Mouse (Mus musculus): ENCODE results near the gene Thra.
"Not testable (repeated sequence)": the region's sequence is repeated elsewhere in the genome, so short reads cannot be mapped to it uniquely, and the experiment has no call there.

Thra gene

GRCm38 (mm10) chr11:98740393-98741050, at the start of gene Thra:
TSS of gene Thra (plus strand) at chr11:98740638.
- no peak for DNase-seq (ENCODE audit: low read depth, low spot score)

- no peak for DNase-seq (ENCODE audit: low read depth, low spot score)
These were observed 47.2 kb upstream of the Thra start for GRCm38 (mm10) chr11:98693201-98693600.

- no peak for DNase-seq (ENCODE audit: low read depth, low spot score)
These were observed 46.7 kb upstream of the Thra start for GRCm38 (mm10) chr11:98693746-98694145.

- no peak for DNase-seq (ENCODE audit: low read depth, low spot score)
These were observed 46.1 kb upstream of the Thra start for GRCm38 (mm10) chr11:98694301-98694700.

GRCm38 (mm10) chr11:98695408-98695807, 45.0 kb upstream of the Thra start:
- DNase-seq (ENCODE audit: low read depth, low spot score) = no peak

GRCm38 (mm10) chr11:98696454-98697216, 43.8 kb upstream of the Thra start:
- DNase-seq (ENCODE audit: low read depth, low spot score) = no peak

- no peak for DNase-seq (ENCODE audit: low read depth, low spot score)
These were observed 43.2 kb upstream of the Thra start for GRCm38 (mm10) chr11:98697225-98697624.

GRCm38 (mm10) chr11:98698849-98699640, 41.4 kb upstream of the Thra start:
- DNase-seq (ENCODE audit: low read depth, low spot score) = no peak

GRCm38 (mm10) chr11:98699911-98700310, 40.5 kb upstream of the Thra start:
- peak; percentile 45 for DNase-seq (ENCODE audit: low read depth, low spot score)

- DNase-seq (ENCODE audit: low read depth, low spot score) = no peak
These were observed 39.2 kb upstream of the Thra start, which contains the start of gene Csf3 for GRCm38 (mm10) chr11:98701213-98701670. TSS of gene Csf3 (plus strand) at chr11:98701263.

- no peak for DNase-seq (ENCODE audit: low read depth, low spot score)
These were observed 38.1 kb upstream of the Thra start for GRCm38 (mm10) chr11:98702323-98702722.

GRCm38 (mm10) chr11:98705021-98705420, 35.4 kb upstream of the Thra start:
- no peak for DNase-seq (ENCODE audit: low read depth, low spot score)

GRCm38 (mm10) chr11:98707401-98708281, 32.8 kb upstream of the Thra start:
- no peak for DNase-seq (ENCODE audit: low read depth, low spot score)

- DNase-seq (ENCODE audit: low read depth, low spot score) = no peak
These were observed 32.0 kb upstream of the Thra start for GRCm38 (mm10) chr11:98708282-98708956.

- DNase-seq (ENCODE audit: low read depth, low spot score) = no peak
These were observed 31.3 kb upstream of the Thra start for GRCm38 (mm10) chr11:98709001-98709741.

- DNase-seq (ENCODE audit: low read depth, low spot score) = peak; percentile 74
These were observed 29.9 kb upstream of the Thra start for GRCm38 (mm10) chr11:98710416-98711045.

GRCm38 (mm10) chr11:98711046-98711434, 29.4 kb upstream of the Thra start:
- no peak for DNase-seq (ENCODE audit: low read depth, low spot score)

GRCm38 (mm10) chr11:98712009-98712408, 28.4 kb upstream of the Thra start:
- DNase-seq (ENCODE audit: low read depth, low spot score) = not testable (repeated sequence)

- no peak for DNase-seq (ENCODE audit: low read depth, low spot score)
These were observed 26.7 kb upstream of the Thra start for GRCm38 (mm10) chr11:98713703-98714102.
